Mouse (Mus musculus) right cerebral cortex, adult 18-20 months (tissue): ENCODE measurements around the gene Tmem91.

Experiments
- DNase-seq: peaks from one replicate; pipeline ENCODE4 v3.0.0; 2022; ENCODE audit warnings: mixed read lengths

Gene Tmem91

DNA sequence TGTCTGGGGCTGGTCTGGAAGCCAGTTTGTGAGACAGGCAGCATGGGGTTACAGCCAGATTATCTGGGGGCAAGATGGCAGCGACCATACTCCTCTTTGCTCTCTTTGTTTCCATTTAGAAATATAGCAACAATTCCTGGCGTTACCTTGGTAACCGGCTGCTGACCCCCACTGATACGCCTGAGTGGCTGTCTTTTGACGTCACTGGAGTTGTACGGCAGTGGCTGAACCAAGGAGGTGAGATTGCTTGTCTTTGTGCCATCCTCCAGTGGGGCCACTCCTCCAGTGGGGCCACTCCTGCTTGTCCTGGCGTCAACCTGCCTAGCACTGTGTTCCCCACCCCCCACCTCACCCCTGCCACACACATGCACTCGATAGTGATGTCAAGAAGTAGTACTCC lies 19.1 kb upstream of the Tmem91 start:
- DNase-seq, result no peak

- DNase-seq, result no peak
Measured at GRCm38 (mm10) chr7:25690051-25690450, 15.1 kb upstream of the Tmem91 start.

- DNase-seq, result no peak
Measured at GRCm38 (mm10) chr7:25689603-25690021, 14.6 kb upstream of the Tmem91 start.

DNA sequence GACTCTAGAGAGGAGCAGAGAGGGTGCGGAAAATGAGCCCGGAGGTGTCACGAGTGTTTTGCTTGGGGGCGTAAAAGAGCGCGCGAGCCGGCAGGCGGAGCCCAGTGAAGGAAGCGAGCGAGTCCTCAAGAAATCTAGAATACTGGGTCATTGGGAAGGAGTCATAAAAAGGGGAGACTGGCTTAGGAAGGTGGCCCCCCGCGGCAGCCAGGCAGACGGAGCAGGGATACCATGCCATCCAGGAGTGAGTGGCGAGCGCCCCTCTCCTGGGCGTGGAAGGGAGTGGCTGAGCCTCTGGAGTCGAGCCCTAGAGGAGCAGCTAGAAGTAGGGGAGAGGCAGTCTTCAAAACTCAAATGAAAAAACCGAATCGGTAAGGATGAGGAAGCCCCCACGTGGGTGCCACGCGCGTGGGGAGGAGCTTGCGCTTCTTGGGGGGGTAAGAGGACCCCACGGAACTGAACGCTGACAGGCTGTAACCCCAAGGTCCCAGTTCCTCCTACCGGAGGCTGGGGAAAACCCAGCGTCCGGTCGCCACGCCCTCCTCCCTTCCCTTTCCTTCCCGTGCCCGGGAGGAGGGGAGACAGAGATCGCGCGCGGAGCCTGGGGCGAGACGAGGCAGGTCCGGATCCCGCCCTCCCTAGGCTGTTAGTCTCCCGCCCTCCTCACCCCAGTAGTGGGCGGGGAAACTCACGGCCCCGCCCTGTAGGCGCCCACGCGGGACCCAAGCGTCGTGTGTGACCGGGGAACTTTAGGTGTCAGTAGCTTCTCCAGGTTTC lies 14.0 kb upstream of the Tmem91 start:
- DNase-seq, result no peak

GRCm38 (mm10) chr7:25687811-25688401 lies 12.9 kb upstream of the Tmem91 start:
- no peak for DNase-seq

DNA sequence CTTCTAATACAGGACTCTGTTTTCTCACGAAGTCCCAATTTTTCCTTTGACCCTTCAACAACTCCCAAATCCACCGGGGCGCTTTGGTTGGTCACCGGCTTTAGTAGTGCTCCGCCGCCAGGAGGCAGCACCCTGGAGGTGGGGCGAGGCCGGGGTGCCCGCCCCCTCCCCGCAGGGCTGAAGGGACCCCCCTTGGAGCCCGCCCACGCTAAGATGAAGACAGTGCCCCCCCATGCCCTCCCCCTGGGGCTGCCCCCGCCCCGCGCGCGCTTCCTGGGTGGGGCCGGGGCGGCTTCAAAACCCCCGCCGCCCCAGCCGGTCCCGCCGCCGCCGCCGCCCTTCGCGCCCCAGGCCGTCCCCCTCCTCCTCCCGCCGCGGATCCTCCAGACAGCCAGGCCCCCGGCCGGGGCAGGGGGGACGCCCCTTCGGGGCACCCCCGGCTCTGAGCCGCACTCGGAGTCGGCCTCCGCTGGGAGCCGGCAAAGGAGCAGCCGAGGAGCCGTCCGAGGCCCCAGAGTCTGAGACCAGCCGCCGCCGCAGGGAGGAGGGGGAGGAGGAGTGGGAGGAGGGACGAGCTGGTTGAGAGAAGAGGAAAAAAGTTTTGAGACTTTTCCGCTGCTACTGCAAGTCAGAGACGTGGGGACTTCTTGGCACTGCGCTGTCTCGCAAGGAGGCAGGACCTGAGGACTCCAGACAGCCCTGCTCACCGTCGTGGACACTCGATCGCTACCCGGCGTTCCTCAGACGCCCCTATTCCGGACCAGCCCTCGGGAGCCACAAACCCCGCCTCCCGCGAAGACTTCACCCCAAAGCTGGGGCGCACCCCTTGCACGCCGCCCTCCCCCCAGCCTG lies 11.9 kb upstream of the Tmem91 start, which contains the start of gene Tgfb1:
Tgfb1 (plus strand) TSS at position 323 of the 852 bp plus-strand sequence.
- DNase-seq, result no peak

DNA sequence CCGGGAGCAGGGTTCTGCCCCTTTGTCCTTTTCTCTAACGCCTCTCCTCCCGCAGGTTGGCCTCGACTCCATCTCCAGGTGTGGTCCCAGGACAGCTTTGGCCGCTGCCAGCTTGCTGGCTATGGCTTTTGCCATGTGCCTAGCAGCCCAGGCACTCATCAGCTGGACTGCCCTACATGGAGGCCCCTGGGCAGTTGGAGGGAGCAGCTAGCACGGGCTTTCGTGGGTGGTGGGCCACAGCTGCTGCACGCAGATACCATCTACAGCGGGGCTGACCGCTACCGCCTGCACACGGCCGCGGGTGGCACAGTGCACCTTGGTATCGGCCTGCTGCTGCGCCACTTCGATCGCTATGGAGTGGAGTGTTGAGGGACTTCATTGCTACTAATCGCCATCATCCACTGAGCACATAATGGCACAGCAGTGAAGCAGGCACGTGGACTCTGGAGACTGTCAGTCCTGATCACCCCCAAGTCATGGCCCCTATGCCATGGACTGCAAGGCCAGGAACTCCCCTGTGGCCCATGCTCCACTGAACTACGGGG lies 11.0 kb upstream of the Tmem91 start:
- no peak for DNase-seq

GRCm38 (mm10) chr7:25684659-25685058 lies 9.7 kb upstream of the Tmem91 start:
- DNase-seq, result no peak

DNA sequence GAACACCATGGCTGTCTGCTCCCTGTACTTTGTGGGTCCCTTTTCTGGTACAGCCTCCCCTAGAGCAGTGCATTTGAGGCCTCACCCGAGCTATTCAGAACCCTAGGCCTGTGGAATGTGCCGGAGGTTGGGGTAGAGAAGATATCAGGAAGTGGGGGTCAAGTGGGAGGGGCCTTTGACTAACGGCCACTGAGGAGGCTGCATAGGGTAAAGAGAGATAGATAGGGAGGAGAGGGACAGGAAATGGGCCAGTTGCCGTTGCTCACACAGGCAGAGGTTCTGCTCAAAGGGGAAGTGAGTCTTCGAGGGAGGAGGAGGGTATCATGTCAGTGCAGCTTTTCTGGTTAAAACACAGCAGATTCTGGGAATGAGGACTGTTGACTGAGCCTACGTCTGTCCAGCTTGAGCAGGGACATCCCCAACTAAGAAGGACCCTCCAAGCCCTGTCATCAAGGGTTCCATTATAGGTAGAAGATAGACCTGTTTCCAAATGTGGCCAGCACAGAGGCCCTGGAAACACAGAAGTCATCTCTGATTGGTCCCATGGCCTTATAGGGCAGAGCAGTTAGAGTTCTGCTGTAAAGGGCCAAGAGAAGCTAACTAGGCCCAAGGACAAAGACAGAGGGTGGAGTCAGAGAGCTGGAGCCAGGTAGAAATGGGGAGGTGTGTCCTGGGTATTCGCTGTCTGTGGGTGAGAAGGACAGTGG lies 8.7 kb upstream of the Tmem91 start:
- DNase-seq, result no peak

GRCm38 (mm10) chr7:25681341-25682231 lies 6.6 kb upstream of the Tmem91 start:
- no peak for DNase-seq

DNA sequence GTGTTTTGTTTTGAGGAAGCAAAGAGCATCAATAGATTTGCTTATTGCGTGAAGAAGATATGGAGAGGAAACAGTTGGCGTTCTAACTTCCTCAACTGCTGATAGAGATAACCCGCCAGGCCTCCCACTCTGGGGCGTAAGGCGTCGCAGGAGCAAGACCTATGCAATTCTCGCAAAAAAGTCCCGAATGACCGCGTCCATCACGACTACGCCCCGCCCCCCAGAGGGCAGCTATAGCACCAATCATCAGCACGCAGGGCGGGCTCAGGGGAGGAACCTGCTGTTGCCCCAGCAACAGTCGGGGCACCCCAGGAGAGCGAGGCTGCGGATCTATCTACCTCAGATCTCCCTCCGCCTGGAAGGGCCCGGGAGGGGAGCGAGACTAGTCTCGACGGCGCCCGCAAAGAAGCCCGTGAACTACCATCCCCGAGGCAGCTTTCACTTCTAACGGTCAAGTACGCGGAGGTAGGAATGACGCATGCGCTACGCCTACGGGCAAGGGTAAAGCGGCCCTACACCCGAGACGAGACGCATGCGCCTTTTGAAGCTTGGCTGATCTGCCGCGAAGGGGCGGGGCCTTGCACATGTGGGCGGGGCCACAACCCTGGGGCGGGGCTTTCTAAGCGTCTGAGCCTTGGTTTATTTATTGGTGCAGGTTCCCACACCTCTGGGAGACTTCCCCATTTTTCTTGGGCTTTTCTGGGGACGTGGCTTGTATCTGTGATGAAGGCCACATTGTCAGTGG lies 5.7 kb upstream of the Tmem91 start, which contains the start of gene B9d2:
B9d2 (plus strand) TSS at position 267 of the 745 bp plus-strand sequence.
- peak; percentile 94 for DNase-seq

GRCm38 (mm10) chr7:25679971-25680370 lies 5.0 kb upstream of the Tmem91 start:
- no peak for DNase-seq

DNA sequence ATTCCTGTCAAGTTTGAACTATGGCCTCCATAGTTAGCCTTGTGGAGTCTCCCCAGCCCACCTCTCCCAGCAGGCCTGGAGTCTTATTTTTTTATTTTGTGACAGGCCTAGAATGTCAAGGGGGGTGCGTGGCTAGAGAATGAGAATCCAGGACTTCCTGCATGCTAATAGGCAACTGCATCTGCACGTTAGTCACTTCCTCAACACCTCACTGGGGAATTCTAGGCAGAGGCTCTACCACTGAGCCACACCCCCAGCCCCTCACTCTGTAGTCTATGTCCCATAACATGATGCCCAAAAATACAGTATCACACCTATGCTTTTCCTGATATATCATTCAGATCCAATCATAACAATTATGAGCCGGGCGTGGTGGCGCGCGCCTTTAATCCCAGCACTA lies 2.0 kb upstream of the Tmem91 start:
- no peak for DNase-seq

- DNase-seq, result peak; percentile 93
Measured at GRCm38 (mm10) chr7:25676085-25676781, 1.3 kb upstream of the Tmem91 start.

DNA sequence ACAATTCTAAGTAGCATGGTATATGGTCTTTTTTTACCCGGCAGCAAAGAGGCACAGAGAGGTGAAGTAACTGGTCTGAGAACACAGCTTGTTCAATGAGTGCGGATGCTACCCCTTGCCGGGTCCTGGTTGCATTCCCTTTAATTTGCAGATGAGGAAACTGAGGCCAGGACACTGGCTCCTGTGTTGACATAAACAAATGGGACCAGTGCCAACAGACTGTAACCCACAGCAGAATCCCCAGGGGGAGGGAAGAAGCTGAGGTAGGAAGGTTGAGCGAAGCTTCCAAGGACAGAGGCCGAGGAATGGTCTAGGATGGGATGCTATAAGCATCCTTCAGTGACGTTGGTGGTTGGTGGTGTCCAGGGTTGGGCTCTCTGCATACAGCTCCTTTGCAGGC lies 439 bp upstream of the Tmem91 start:
- DNase-seq, result no peak

DNA sequence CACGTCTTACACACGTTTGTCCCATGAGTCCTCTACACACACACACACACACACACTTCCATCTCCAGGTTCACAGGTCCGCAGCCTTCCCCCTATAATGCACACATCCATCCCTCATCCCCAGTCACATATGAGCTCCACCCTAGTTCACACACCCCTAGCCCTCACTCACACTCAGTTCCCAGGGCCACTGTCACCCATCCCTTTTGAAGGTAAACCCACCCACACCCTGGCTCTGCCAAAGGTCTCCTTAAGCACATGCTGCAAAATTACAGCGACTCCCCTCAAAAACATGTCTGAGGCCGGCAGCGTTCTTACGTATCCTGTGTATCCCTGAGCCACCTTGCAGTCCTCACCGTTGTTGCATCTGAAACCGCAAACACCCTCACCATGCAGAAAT lies 669 bp downstream of the Tmem91 start:
- no peak for DNase-seq

- DNase-seq, result no peak
Measured at GRCm38 (mm10) chr7:25672442-25672841, 2.5 kb downstream of the Tmem91 start.

- DNase-seq, result no peak
Measured at GRCm38 (mm10) chr7:25671686-25672085, 3.3 kb downstream of the Tmem91 start.

GRCm38 (mm10) chr7:25670096-25670495 lies 4.9 kb downstream of the Tmem91 start:
- no peak for DNase-seq

- no peak for DNase-seq
Measured at GRCm38 (mm10) chr7:25669631-25670030, 5.3 kb downstream of the Tmem91 start.
